Mouse (Mus musculus) c-Kit-positive CD71-negative TER-119-negative erythroid progenitor cells, embryonic 14.5 days (primary cell): ENCODE measurements around the gene Paics.
"Not testable (repeated sequence)": the region's sequence is repeated elsewhere in the genome, so short reads cannot be mapped to it uniquely, and the experiment has no call there.

Experiments used
- DNase-seq: peaks from one replicate; pipeline ENCODE4 v3.0.0-alpha.2; 2013; ENCODE audit warnings: low read depth

Paics gene

DNA sequence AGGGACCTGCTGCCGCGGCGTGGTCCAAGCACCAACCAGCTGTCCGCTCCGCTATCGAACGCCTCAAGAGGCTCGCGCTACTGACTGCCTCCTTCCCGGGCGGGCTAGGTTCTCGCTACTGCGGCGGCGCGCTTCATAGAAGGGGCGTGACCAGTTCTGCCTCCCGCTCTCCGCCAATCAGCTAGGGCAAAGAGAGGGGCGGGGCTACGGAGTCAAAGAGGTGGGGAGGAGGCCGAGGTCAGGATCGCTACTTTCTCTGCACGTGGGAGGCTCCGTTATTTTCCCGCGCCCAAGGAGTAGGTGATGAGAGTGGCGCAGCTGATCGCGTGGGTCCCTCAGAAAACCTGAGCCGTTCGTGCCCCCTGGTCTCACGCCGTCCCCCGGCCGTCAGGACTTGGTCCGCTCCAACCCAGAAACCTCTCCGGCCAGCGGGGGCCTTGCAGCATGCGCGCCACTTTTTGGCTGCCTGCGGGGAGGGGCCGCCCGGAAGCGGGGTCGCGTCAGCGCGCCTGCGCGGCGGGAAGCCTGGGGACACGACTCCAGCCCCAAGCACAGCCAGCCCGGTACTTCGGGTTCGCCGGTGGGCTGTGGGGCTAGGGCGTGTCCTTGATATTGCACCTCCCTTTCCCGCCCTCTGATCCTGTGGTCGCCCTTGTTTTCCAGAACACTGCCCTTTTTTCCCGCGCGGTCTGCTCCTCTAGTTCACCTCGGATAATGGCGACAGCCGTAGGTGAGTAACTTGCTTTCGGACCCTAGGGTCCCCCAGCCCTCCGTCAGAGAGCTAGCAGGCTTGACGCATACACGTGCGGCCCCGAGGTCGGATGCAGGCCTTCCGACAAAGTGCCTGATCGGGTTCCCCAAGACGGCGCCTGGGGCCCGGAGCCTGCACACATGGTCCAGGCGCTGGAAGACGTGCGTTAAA, at the start of gene Paics, which contains the start of gene Ppat:
Gene Paics, plus strand, starts transcription at position 202 of the 922 bp plus-strand sequence.
Gene Ppat, minus strand, starts transcription at position 473 of the 922 bp plus-strand sequence.
- DNase-seq, result peak; percentile 98

GRCm38 (mm10) chr5:76902131-76902530, 49.0 kb upstream of the Paics start:
- DNase-seq, result no peak

- no peak for DNase-seq
Observed at GRCm38 (mm10) chr5:76904713-76905404, 46.2 kb upstream of the Paics start.

DNA sequence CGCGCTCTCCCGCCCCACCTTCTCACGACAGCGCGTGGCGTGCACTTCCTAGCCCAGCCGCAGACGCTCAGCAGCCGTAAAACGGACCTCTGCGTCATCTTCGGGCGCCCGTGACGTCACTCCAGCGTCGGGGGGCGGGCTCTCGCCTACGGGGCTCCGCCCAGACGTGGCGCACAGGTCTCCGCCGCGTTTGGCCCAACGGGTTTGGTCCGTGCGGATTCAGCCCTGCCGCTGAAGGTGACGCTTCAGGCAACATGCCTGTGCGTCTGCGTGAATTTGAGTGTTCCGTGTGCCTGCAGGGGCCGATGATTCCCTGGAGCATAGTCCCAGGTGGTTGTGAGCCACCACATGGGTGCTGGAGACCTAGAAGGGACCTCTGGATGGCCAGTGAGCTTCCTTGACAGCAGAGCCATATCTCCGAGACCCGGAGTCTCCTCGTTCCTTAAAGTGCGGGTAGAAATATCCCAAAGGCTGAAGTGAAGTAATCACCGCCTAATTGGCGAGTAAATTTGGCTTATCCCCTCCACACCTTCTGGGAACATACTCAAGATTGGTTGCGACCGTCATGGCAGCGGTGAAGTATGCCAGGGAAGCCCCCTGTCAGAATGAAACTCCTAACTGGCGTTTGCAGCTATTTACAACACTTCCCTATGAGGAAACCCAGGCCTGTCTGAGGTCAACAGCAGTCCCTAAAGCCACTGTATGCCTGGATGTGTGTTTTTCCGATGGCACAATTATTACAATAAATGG, 45.5 kb upstream of the Paics start, which contains the start of gene Aasdh:
Gene Aasdh, minus strand, starts transcription at position 110 of the 750 bp plus-strand sequence.
- peak; percentile 95 for DNase-seq

DNA sequence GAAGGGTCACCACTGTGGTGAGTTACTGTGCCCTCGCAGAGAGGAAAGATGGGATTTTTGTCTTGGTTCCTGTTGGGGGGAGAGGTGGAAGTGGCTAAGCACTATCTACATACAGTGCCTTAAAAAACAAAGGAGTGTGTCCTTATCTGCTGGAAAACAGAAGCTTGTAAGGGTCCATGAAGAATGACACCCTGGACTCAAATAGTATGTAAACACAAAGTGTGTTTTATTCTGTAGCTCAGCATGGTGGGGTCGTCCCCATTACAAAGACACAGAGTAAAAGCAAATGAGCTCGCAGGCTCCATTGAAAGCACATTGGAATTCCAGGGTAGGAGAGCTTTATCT, 45.0 kb upstream of the Paics start:
- DNase-seq, result no peak

DNA sequence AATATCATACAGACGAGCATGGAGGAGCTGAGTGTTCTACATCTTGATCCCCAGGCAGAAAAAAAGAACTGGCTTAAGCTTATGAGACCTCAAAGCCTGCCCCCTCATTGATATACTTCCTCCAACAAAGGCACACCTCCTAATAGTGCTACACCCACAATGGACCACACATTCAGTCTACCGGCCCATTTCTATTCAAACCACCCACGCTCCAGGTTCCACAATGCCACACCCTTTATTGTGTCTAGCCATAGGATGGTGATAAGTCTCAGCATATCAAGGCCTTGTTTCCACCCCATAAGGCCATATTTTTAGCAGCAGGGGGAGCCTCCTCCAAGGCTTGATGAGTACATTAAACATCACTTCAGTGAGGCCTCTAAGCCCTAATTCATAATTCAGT, 40.3 kb upstream of the Paics start:
- DNase-seq, result no peak

DNA sequence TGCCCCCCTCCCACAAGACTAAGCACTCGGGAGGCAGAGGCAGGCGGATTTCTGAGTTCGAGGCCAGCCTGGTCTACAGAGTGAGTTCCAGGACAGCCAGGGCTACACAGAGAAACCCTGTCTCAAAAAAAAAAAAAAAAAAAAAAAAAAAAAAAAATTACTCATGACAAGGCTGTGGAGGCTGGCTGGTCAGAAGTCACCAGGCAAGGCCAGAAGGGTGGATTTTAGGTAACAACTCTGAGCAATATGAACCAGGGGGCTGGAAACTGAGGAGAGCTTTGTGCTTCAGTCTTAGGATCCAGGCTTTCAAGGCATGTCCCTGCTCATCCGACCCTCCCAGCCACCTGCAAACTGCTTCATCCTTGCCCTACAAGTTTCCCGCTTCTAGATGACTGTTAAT, 38.6 kb upstream of the Paics start:
- DNase-seq, result not testable (repeated sequence)

DNA sequence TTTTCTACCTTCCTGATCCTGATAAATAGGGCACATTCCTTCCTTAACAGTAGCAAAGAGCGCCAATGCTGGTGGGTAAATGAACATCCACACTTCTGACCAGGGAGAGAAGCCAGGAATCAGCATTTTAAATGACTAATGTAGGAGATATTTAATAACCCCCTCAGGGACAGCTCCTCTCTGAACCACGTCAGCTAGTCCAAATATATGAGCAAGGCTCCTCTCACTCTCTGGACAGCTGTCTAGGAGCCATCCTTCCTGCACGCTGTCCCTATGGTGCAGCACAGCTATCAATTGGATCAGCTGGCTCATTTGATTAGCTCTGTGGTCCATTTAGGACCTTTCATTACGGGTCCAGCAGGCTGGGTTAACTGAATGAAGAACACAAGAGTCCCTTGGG, 28.3 kb upstream of the Paics start:
- no peak for DNase-seq

DNA sequence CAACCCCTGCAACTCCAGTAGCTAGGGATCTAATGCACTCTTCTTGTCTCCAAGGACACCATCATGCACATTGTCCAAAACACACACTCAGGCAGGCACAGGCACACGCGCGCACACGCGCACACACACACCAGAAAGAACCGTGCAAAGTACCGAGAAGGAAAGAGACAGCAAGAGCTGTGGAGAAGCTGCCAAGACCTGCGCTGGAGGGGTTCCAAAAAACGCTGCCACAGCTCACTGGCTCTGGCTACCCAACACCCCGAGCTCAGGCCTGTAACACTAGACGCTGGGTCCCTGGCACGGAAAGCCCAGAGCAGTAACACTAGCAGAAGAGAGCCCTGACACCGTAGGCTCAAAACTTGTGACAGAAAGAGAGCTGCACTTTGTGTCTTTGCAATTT, 27.7 kb upstream of the Paics start:
- DNase-seq, result no peak

DNA sequence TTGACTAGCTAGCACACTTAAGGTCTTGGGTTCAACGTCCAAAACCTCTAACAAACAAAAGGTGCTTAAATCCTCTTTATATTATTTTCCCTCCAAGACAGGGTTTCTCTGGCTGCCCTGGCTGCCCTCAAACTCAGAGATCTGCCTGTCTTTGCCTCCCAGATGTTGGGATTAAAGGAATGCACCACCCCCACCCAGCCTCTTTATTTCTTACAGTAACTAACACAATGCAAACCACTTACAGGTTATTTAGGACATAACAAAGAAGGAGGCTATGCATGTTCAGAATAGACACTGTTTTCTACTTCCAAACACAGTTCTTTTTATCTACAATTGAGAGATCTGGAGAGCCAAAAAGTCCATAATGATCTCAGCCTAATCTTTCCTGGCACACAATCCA, 26.8 kb upstream of the Paics start:
- no peak for DNase-seq

DNA sequence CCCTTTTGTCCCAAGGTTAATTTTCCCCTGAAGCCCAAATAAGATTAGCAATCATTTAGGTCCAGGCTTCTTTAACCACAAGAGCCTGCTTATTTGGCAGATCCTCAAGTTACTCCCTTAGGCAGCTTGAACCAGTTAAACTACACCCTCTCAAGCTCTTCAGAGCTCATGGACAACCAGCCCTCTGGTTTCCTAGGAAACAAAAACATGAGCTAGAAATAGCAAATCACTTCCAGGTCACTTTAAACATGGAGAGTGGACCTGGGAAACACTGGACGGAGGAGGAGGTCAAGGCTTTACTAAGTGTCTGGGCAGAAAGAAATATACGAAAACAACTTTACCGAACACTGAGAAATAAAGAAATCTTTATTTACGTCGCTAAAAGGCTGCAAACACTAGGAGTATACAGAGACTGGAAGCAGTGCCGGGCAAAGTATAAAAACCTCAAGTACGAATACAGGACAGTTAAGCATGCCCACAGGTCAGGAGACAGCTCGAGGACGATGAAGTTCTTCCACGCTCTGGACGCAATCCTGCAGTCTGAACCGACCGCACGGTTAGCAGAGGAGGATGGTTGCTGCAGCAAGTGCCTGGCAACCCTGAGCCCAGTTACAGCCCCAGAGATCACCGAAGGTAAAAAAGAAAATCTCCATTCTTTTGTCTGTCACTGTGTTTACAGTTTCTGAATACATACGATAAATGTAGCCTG, 22.8 kb upstream of the Paics start:
- no peak for DNase-seq

GRCm38 (mm10) chr5:76929180-76929877, 21.8 kb upstream of the Paics start:
- DNase-seq, result no peak

GRCm38 (mm10) chr5:76939717-76940116, 11.4 kb upstream of the Paics start:
- no peak for DNase-seq

GRCm38 (mm10) chr5:76941975-76942374, 9.1 kb upstream of the Paics start:
- DNase-seq, result no peak

DNA sequence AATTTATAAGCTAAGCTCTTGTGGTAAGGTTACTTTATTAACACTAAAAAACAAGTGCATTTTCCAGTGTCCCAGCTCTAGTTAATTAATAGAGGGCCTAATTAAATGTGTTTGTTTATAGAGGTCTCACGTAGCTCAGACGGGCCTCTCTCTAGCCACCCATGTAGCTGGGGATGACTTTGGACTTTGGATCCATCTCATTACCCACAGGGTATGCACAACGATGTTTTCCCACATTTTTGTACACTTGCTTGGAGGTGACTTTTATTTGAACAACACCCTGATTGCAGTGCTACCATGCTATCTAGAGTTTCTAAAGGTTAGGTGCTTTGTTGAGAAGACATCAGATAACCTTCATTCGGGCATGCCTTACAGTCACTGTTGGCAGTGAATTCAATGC, 8.6 kb upstream of the Paics start:
- no peak for DNase-seq

GRCm38 (mm10) chr5:76944965-76945677, 6.0 kb upstream of the Paics start:
- DNase-seq, result no peak

DNA sequence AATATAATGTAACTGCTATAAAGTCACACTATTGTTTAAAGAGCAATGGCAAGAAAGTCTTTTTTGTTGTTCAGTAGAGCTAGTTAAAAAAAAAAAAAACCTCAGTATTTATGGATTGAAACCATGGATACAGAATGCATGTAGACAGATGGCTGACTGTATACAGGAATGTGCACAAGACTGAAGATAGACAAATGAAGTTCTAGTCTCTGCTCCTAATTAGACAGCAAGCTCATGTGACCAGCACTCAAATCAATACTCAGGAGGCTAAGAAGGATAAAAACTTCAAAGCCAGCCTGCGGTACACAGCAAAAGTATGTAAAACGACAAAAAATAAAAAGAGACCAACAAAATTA, 5.5 kb upstream of the Paics start:
- DNase-seq, result no peak

DNA sequence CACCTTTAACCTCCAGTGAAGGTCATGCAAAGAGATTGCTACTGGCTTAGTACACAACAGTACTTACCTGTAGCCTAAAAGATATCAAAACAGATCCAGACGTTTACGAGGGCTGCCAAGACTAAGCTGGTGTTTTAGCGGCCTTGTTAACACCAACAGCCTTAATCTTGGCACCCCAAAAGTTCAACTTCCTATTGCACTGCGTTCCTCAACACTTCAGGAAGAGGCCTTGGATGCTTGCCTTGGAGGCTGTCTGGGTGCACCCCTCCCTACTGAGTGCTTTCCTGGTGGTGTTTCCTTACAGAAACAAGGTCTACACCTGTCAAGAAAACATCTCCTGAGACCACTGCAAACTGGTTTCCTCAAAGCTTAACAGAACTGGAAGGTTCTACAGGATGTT, 4.0 kb upstream of the Paics start:
- DNase-seq, result no peak

DNA sequence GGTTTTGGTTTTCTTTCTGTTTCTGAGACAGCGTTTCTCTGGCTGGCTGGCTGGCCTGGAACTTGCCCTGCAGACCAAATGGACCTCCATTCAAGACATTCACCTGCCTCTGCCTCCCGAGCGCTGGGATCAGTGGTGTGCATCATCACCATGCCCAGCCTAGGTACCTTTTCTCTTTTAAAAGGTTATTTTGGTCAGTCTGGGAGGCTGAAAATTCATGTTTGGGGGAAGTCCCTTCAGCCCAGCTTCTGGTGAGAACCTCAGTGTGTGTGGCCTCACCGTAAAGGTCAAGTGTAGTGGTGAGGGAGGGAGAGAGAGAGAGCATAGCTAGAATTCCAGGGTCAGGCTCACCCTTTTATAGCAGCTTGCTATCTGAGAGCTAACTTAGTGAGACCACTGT, 3.3 kb upstream of the Paics start:
- no peak for DNase-seq

DNA sequence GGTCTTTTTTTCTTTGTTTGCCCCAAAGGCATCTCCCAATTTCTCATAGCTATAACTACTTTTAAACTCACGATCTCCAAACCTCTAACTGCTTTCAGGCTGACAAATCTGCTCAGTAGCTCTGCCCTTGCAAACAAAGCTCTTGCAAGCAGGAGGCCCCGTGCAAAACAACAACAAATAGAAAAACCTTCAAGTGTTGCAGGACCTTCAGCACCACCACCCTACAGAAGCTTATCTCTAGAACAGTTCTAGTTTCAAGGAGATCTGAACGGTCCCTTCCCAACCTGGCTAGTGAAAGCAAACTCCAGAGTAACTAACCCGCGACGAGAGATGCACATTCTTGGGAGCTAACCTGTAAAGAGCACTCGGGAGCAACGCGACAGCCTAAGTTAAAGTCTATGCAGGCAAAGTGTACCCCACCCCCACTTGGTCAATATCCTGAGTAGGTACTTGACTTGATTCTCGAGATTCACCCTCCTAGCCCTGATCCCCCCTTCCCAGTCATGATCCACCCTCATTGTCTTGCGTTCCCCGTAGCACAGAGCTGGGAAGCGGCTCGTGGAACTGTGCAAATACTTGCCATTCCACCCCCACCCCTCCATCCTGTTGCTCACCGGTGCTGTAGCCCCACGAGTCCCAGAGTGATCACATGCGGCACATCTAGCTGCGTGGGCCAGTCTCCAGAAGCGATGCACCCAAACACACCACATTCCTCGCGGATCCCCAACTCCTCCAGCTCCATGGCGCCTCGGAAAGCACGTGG, 583 bp upstream of the Paics start:
- DNase-seq, result no peak
